Mouse (Mus musculus): ENCODE data around the gene Ager. TPM values are rescaled to one million over a fixed set of nuclear protein-coding genes. Genes with fewer than 3 reads are reported as not detected.

Gene Ager
- total RNA-seq, 2 experiments from 2014 or later: 0.23 TPM; not detected in 1

DNA sequence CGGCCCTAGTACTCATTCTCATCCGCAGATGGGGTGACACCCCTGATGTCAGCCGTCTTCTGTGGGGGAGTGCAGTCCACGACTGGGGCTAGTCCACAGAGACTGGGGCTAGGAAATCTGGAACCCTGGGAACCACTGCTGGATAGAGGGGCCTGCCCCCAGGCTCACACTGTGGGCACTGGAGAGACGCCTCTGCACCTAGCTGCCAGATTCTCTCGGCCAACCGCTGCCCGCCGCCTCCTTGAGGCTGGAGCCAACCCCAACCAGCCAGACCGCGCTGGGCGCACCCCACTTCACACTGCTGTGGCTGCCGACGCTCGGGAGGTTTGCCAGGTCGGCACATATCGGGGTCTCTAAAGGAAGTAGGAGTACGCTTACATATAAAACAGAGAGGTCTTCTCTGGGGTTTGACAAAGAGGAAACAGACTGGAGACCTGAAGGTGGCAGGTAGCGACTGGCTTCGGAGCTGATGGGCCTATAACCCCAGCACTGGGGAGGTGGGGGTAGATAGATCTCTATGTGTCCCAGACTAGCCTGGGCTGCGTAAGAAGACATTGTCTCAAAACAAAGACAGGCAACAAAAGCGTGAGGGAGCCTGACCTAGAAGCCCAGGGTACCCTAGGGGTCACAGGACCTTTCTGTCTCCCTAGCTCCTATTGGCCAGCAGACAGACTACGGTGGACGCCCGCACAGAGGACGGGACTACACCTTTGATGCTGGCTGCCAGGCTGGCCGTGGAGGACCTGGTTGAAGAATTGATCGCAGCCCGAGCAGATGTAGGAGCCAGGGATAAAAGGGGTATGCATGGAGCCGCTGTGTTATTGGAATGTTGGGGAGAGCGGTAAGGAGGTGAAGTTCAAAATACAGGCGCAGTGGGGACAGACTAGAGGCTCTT, 11.5 kb upstream of the Ager start:
- DNase-seq: no peak

GRCm38 (mm10) chr17:34586796-34587422, 10.8 kb upstream of the Ager start:
- DNase-seq: peak; percentile 87 to 93

GRCm38 (mm10) chr17:34587423-34587811, 10.2 kb upstream of the Ager start:
- DNase-seq: peak; percentile 96 to 98

DNA sequence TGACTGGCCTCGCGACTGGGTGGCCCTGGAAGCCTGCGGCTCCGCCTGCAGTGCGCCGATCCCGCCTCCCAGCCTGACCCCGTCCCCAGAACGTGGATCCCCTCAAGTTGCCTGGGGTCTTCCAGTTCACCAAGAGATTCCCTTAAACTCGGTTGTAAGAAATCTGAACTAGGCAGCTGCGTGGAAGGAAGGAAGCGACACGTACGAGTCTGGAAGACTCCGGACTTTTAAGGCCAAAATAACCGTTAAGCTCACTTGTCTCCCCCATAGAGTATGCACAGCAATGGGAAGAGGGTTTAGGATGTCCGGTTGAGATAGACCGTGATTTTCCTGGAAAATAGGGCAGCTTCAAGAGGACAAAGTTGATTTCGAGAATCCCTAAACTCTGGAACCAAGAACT, 9.8 kb upstream of the Ager start:
- no peak for DNase-seq

GRCm38 (mm10) chr17:34588767-34589166, 8.9 kb upstream of the Ager start:
- no peak for DNase-seq

DNA sequence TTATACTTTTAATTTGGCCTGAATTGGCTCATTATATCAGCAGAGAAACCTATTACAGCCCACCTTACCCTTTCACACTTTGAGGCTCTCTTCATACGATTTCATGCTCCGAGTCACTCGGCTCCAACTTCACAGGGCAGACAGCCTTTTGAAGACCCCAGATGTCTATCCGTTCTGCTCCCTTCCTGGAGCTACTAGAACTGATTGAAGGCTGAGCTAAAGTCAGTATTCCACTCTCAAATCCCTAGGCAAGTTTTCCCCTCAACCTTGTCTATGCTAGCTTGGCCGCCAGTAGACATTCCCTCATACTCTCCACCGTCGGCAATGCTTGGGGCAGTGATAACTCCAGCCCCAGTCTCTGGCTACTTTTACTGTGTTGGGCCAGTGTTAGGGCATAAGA, 8.5 kb upstream of the Ager start:
- no peak for DNase-seq

GRCm38 (mm10) chr17:34589681-34590101, 8.0 kb upstream of the Ager start, which contains the start of gene Gpsm3:
Gene Gpsm3 (plus strand): TSS chr17:34589806.
- peak; percentile 77 to 88 for DNase-seq

DNA sequence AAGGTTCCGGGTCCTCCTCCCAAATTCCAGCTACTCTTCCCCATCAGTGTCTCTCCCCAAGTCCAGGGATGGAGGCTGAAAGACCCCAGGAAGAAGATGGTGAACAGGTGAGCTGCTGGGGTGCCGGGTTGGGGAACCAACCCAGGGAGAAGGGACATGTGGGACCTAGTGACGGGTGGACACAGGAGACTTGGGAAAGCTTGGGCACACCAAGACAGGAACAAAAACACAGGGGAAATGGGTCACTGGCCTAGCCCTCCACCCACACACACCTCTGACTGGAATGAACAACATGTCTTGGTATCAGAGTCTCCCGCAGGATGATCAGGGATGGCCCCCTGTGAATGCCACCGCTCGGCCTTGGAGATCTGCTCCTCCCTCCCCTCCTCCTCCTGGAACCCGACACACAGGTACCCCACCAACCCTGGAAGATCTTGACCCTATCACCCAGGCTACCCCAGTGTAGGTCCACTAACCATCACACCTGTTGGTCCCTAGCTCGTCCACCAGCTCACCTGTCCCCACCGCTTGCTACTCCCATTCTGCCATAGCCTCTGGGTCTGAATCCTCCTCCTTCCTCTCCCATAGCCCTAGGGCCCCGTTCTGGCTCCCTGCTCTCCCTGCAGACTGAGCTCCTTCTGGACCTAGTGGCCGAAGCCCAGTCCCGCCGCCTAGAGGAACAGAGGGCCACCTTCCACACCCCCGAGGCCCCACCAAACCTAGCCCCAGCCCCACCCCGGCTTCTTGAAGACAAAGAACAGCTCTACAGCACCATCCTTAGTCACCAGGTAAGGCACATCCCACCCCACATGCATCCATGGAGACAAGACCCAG, 7.3 kb upstream of the Ager start:
- DNase-seq: peak; percentile 30 to 43

DNA sequence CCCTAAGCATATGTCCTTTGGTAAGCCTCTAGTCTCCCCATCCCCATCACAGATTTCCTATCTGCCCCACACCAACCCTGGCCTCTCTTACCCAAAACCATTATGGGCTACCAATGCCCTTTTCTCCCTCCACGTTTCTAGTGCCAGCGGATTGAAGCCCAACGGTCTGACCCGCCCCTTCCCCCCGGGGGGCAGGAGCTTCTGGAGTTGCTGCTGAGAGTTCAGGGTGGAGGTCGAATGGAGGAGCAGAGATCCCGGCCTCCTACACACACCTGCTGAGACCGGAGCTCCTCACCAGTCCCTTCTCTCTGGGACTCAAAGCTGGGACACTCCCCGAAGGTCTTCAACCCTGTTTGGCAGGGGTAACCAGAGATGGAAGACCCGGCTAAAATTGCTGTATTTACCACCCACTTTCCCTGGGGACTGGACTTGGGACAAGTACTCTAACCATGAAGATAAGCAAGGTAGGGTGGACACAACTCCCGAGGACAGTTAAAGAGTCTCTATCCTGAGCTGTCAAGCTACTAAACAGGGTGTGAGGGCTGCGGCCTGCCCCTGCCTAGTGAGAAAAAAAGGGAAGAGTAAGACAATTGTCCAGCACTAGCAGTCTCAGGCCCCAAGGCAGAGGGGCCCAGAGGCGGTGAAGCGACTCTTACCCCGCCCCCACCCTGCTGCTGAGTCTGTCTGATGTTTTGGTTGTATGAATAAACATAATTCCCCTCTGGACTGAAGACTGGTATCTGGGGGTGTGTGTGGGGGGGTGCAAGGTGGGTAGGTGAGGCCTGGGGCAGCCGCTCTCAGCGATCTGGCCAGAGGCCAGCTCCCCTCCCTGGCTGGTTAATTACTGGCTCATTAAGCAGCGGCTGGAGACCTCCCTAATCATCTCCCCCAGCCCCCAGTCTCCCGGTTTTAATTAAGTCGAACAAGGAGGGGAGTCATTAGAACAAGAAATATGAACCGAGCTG, 6.4 kb upstream of the Ager start, which contains the start of gene Pbx2:
Gene Pbx2, plus strand, starts transcription at position 238 of the 965 bp plus-strand sequence.
- peak; percentile 41 to 56 for DNase-seq

DNA sequence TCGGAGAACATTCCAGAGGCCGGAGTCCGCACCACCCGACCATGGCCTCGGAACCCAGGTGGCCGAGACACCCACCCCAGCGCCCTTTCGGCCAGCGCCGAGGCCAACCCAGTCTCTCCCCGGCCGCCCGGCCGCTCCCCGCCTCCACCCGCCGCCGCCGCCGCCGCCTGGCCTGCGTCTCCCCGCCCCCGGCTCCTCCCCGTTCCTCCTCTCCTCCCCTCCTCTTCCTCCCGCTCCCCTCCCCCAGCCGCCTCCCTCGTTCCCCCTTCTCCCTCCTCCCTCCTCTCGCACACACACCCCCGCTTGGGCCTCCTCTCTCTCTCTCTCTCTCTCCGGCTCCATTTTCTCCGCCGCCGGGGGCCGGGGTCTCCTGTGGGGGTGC, 5.7 kb upstream of the Ager start:
- peak; percentile 91 for DNase-seq

- DNase-seq: peak; percentile 36 to 55
These were observed 4.8 kb upstream of the Ager start for GRCm38 (mm10) chr17:34592581-34593549.

DNA sequence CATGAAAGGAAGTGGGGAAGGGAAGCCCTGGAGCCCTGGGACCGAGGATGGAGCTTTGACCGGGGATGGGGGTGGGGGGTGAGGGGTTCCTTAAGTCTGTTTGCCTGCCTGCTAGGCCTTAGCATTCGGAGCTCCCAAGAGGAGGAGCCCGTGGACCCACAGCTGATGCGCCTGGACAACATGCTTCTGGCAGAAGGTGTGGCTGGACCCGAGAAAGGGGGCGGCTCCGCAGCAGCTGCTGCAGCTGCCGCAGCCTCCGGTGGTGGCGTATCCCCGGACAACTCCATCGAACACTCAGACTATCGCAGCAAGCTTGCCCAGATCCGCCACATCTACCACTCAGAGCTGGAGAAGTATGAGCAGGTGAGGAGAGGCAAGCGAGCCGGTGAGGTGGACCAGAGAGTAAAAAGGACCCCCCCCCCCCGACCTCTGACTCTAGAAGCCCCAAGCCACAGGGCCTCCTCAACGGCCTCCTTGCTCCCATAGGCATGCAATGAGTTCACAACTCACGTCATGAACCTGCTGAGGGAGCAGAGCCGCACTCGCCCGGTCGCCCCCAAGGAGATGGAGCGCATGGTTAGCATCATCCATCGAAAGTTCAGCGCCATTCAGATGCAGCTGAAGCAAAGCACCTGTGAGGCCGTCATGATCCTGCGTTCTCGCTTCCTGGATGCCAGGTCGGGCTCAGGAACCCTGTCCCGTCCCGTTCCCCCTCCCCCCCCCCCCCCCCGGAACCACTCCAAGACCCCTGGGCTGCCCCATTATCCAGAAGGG, 3.7 kb upstream of the Ager start:
- no peak for DNase-seq

GRCm38 (mm10) chr17:34596098-34596497, 1.6 kb upstream of the Ager start:
- no peak for DNase-seq

DNA sequence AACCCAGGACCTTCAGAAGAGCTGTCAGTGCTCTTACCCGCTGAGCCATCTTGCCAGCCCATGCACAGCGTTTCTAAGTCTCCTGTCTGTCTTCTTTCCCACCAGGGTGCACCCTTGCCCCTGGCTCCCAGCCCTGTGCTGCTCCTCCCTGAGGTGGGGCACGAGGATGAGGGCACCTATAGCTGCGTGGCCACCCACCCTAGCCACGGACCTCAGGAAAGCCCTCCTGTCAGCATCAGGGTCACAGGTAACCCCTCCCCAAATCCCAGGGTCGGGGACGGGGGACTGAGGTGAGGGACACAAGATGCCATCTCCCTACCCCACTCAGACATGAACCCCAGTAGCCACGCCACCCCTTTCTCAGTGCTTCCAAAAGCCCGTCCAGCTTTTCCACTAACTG, 2.2 kb downstream of the Ager start:
- no peak for DNase-seq

DNA sequence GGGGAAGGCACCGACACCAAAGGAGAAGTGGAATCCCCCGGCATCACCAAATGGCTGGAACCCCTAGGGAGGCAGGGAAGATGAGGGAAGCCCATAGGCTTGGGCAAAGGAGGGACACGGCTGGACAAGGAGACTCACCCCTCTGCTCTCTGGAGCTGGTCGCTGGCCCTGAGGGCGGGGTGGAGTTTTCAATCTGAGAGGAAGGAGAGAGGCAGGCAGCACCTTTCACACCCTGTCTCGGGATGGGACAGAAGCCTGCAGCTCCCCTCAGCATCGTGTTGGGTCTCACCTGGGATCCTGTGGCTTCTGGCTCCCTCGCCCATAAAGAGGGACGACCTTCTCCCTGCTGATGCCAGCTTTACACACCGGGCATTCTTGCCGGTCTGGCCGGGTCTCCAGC, 4.1 kb downstream of the Ager start:
- no peak for DNase-seq

GRCm38 (mm10) chr17:34603375-34604060, 5.9 kb downstream of the Ager start, which contains the start of gene Rnf5:
Gene Rnf5 (minus strand): TSS chr17:34603690.
- DNase-seq: peak; percentile 100

- peak; percentile 98 to 100 for DNase-seq
These were observed 6.4 kb downstream of the Ager start, which contains the start of gene Agpat1 for GRCm38 (mm10) chr17:34604061-34604508. Gene Agpat1 (plus strand): TSS chr17:34604262.
